Comparison of ENCODE assay signal across 10 mouse cellular contexts in the genomic region with DNA sequence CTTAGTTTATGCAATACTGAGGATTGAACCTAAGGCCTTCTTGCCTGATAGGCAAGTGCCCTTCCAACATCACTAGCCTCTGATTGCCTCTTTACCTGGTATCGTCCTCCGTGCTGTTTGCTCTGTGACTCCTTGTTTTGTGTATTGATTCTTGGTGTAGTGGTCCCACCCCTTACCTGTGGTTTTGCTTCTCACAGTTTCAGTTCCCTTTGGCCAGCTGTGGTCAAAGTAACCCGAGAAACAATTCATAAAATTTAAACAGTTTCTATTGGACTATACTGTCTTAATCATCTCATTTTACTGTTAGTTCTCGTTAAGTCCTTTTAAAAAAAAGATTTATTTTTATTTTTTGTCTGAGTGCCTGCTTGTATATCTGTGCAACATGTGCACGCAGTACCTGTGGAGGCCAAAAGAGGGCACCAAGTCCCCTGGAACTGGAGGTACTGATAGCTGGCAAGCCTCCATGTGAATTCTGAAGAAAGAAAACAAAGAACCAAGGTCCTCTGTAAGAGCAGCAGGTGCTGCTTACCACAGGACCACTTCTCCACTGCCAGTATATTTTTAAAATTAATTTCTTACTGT.
A peak's percentile ranks its signal among the peaks of the same experiment; 100 is the strongest.
DNase-seq lines count a peak whose midpoint lies in the region; ATAC-seq and TF ChIP-seq lines count a peak whose summit lies in the region.
"Had no signal": no experiment of that assay in that cellular context is flagged by ENCODE, and none has a peak within 500 bp of the region (broad histone marks: within the 10 kb centered on the region; RNA-seq: fewer than 3 reads in every experiment).

No protein-coding gene starts in this region.

- peak; percentile 33; the same call in 1 of the 2 replicates for TF ChIP-seq CTCF in embryonic fibroblast, embryonic 13.5 days (IDR thresholded peaks at IDR 0.05; ENCODE audit: borderline replicate concordance, insufficient read depth, low read length)

- TF ChIP-seq POLR2A in embryonic fibroblast, embryonic 13.5 days (IDR thresholded peaks at IDR 0.05; ENCODE audit: low read depth, low read length): no peak

- peak; percentile 44; the same call in 1 of the 2 replicates for ATAC-seq in midbrain, embryonic 11.5 days (ENCODE audit: low FRiP score)

- H3K4me2 ChIP-seq in midbrain, embryonic 11.5 days: no peak overlapping the region

- no peaks in the 10 kb centered on the region for H3K4me1 ChIP-seq in embryonic fibroblast, embryonic 13.5 days (ENCODE audit: control insufficient read depth, insufficient read depth, low read length)
- H3K4me1 ChIP-seq in midbrain, embryonic 11.5 days (ENCODE audit: control insufficient read depth, insufficient read depth, low read length): no peaks in the 10 kb centered on the region

- no peak overlapping the region for H3K4me3 ChIP-seq in embryonic fibroblast, embryonic 13.5 days (ENCODE audit: insufficient read depth, low read length)
- no peak overlapping the region for H3K4me3 ChIP-seq in midbrain, embryonic 11.5 days (ENCODE audit: low read depth, low read length)
- H3K4me3 ChIP-seq: myocyte had no signal

- no peaks in the 10 kb centered on the region for H3K27me3 ChIP-seq in midbrain, embryonic 11.5 days (ENCODE audit: control insufficient read depth, insufficient read depth, low read length)

- H3K36me3 ChIP-seq in midbrain, embryonic 11.5 days (ENCODE audit: control insufficient read depth, insufficient read depth, low read length): no peaks in the 10 kb centered on the region
- H3K36me3 ChIP-seq: G1E had no signal

- H3K9ac ChIP-seq in midbrain, embryonic 11.5 days (ENCODE audit: low read length): no peak overlapping the region

- H3K9me3 ChIP-seq in midbrain, embryonic 11.5 days (ENCODE audit: control insufficient read depth, low read length): no peaks in the 10 kb centered on the region
- H3K9me3 ChIP-seq: G1E had no signal

- DNase-seq in cerebellum, adult 9-10 months: peak; percentile 5
- no peak for DNase-seq in cerebellum, adult 11-12 months
- peak; percentile 35 for DNase-seq in ovary, postnatal 36 days (ENCODE audit: low spot score)
- no peak for DNase-seq in ovary, postnatal 10 days (ENCODE audit: low spot score)
- DNase-seq in kidney, postnatal 25 days: peak; percentile 57 to 74
- peak; percentile 89 for DNase-seq in midbrain, embryonic 11.5 days (ENCODE audit: low spot score, missing footprints)
- DNase-seq in adipocyte (ENCODE audit: low spot score): no peak

- no peak overlapping the region for H3K27ac ChIP-seq in embryonic fibroblast, embryonic 13.5 days (ENCODE audit: insufficient read depth, low read length)
- no peak overlapping the region for H3K27ac ChIP-seq in midbrain, embryonic 11.5 days (ENCODE audit: low read depth, low read length)

- WGBS in midbrain, embryonic 11.5 days: 70% methylated on average over 5 of the region's 5 CpGs

Comparison
In these comparisons a context has a peak if more than half of its experiments do, and no peak if none do; other contexts are left out.
1. DNase-seq: peak in cerebellum, adult 9-10 months (single experiment), ovary, postnatal 36 days (single experiment), kidney, postnatal 25 days (2 of 2) and midbrain, embryonic 11.5 days (single experiment); none in cerebellum, adult 11-12 months (single experiment), ovary, postnatal 10 days (single experiment) and adipocyte (single experiment).